Mouse (Mus musculus): Measurements from ENCODE around the gene Gm49318.
"Not testable (repeated sequence)": the region's sequence is repeated elsewhere in the genome, so short reads cannot be mapped to it uniquely, and the experiment has no call there.

Gm49318 gene

DNA sequence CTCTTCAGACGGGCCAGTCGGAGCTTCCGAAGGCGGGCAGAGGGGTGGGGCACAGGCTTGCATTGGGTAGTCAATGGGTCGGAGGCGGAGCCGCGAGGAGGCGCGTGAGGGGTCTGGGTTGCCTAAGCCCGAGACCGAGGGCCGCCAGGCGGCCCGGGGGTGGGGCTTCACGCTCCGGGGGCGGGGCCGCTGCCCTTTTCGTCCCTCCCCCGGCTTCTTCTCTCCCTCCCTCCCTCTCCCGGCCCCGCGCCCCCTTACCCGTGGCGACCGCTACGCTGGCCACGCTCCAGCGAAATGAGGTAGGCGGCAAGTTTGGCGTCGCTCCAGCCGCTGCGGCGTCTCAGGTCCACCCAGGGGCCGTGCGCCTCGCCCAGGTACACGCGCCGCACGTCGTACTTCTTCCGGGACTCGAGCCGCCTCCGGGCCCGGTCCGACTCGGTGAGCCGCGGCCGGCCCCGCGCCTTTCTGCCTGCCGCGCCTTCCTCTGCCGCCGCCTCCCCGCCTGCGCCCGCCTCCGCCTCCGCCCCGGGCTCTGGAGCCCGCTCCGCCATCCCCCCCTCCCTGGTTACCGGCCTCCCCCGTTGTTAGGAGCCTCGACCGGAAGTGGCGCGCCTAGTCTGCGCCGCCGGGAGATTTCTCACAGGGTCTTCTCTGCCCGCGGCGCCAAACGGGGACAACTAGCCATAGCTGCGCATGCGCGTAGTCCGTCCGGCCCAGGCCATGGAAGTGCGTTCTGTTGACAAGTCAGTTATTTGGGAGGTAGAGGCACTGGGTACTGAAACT lies at the start of gene Gm49318, which contains the start of gene Zfp653:
Gene Gm49318, minus strand, starts transcription at position 469 of the 783 bp plus-strand sequence.
Gene Zfp653, minus strand, starts transcription at position 586 of the 783 bp plus-strand sequence.
- peak; percentile 95 for DNase-seq (ENCODE audit: low read depth, low spot score)

DNA sequence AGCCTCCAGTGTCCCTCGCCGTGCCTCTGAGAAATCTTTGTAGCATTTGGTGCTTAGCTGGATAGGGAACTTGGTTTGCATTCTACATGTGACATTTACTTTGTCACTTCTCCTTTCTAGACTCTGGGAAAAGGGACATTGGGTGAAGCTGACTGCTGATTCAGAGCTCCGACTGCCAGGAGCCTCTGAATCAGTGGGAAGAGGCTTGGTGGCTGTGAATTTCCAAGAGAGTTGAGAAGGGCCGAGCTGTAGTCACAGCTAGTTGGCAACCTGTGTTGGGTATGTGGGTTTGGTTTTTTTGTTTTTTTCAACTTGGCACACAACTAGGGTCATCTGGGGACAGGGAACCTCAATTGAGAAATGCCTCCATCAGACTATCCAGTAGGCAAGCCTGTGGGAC lies 48.5 kb upstream of the Gm49318 start:
- no peak for DNase-seq (ENCODE audit: low read depth, low spot score)

DNA sequence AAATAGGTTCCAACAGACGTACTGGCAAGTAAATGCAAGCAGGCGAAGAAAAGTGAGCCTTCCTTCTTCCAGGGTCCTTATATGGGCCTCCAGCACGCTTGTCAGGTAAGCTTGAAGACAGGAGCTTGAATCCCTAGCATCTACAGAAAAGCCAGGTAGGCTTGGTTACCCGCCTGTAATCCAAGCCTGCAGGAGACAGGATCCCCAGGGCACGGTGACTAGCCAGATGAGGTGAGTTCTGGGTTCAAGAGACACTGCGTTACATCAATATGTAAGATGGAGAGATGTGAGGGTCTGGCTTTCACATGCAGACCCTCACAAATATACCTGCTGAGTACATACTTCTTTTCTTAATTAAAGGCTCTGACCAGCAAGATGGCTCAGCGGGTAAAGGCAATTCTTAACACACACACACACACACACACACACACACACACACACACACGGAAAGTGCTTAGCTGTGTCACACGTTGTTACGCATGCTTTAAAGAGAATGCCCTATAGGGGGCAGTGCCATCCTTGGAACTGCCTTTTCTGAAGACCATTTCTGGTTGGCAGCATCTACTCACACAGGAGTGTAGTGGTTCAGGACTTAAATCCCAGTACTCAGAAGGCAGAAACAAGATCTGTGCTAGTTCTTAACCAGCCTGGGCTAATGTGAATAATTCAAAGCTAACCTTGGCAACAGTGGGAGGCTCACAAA lies 46.8 kb upstream of the Gm49318 start:
- no peak for DNase-seq (ENCODE audit: low read depth, low spot score)

DNA sequence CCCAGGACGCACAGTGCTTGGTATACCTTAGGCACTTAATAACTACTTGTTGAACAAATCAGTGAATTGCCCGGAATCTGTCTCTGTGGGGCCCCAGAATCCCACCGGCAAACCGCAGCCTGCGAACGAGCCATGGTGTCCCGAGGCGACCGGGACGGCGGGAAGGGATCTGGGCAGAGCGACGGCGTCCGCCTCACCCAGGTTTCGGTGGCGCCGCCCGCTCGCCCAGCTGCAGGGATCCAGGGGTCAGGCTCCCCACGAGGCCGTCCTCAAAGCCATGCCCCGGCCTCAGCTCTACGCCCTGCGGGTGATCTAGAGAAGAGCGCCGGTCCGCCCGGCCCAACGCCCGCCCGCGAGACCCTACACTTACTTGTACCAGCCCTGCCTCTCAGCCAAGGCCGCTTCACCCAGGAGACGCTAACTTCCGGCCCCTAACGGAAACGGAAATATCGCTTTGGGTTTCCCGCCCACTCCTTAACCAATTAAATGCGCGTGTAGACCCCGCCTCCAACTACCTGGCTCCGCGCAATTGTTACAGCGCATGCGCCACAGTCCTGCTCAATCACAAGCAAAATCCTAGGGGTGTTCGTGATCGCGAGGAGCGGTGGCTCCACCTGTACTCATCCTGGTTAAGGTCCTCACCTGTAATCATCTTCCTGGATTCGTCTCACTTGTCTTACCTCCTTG lies 45.8 kb upstream of the Gm49318 start, which contains the start of gene Elof1:
Gene Elof1, minus strand, starts transcription at position 433 of the 687 bp plus-strand sequence.
- peak; percentile 94 for DNase-seq (ENCODE audit: low read depth, low spot score)

DNA sequence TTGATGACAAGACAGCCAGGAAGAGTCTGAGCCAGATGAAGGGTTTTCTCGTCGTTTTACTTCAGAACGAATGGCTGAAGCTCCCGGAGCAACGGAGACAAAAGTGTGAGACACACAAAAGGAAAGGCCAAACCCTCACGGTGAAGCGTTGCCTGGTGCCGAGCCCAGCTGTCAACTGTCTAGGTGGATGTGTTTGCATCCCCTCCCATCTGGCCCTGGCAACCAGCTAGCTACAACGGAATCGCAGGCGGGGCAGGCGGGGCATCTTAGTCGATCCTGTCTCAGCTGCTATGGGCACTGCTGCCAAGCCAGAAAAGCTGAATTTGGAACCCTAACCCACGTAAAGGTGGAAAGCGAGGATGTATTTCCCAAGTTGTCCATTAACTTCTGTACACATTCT lies 45.0 kb upstream of the Gm49318 start:
- no peak for DNase-seq (ENCODE audit: low read depth, low spot score)

DNA sequence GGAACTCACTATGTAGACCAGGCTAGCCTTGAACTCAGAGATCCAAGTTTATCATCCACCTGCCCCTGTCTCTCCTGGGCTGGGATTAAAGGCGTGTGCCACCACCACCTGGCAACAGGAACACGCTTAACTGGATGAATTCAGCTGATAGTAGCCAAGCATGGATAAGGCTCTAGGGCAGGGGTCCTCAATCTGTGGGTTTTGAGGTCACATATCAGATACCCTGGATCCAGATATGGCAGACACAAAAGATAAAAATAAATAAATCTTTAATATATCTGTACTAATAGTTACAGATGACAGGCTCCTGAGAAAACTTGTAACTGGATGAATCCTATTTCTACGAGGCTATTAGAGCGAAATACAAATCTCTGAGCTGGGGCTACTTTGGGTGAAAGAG lies 44.6 kb upstream of the Gm49318 start:
- DNase-seq (ENCODE audit: low read depth, low spot score), result no peak

DNA sequence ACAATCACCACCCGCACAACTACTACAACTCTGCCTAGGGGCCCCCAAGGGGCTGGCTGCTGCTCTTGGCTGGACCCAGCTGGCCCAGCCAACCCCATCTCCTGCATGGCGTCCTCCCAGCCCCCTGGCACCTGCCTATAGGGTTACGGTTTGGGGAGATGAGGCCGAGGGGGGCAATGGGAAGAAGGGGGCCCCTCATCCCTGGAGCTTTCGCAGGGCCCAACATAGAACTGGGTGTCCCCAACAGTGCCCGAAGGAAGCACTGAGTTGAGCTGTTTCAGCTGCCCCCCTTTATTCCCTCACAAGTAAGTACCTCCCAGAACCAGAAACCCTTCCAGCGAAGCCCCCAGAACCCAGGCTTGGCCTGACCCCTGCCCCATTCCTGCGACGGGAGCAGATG lies 37.1 kb upstream of the Gm49318 start:
- DNase-seq (ENCODE audit: low read depth, low spot score), result no peak

DNA sequence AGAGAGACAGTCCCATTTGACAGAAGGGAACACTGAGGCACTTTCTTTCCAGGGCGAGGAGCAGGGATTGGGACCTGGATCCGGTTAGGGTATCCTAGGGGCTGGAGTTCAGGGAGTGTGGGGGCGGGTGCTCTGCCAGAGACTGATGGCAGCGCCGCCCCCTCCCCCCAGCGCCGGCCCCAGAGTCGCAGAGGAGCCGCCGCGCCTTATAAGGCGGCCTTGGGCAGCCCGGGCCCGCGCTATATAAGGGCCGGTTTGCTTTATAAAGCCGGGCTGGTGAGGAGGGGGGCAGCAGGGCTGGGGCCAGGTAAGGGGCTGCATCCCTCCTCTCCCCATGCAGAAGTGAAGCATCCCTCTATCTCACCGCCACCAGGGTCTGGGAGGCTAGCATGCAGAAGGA lies 28.9 kb upstream of the Gm49318 start:
- no peak for DNase-seq (ENCODE audit: low read depth, low spot score)

DNA sequence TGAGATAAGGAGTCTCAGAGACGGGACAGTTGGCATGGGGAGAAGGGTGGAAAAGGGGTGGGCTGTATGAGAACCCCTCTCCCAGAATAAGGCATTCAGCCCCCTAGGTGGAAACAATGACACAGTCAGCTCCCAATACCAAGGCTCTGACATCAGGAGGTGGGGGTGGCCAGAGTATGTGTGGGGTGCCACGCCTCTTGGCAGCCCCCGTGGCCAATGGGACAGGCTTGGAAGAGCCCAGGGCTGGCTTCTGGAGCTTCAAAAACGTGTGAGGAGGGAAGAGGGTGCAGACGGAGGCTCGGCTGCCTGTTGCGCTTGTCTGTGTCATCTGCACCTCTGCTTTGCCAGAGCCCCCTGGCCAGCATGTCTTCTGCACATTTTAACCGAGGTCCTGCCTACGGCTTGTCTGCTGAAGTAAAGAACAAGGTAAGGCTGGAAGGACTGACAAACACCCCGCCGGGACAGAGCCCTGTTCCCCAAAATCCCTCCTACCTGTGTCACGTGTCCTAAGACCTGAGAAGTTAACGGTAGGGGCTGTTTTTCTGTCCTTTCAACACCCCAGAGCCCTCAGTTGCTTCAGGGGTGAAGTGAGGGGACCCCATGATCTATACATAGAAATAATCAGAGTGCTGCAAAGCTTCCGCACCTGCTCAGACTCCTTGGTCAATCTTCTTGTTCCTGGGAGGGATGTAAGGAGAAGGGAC lies 28.1 kb upstream of the Gm49318 start, which contains the start of gene Cnn1:
Gene Cnn1, plus strand, starts transcription at position 224 of the 704 bp plus-strand sequence.
- DNase-seq (ENCODE audit: low read depth, low spot score), result no peak

DNA sequence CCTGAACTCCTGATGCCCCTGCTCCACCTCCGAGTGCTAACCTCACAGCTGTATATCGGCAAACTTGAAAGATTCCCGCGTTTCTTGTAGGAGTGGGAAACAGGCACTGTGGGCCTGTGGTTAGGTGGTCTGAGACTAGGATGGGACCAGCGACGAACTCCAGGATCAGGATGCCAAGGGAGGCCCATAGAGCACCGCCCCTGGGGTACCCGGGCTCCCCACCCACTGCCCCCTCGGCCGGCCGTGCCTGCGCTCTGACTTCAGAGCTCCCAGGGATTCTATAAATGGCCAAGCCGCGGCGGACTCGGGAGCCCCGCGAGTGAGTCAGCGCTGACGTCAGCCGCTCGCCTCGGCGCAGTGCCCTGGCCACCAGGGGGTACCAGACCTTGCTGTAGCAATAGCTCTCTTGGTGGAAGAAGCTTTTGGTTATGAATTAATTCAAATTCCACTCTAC lies 24.8 kb upstream of the Gm49318 start:
- peak; percentile 54 for DNase-seq (ENCODE audit: low read depth, low spot score)

DNA sequence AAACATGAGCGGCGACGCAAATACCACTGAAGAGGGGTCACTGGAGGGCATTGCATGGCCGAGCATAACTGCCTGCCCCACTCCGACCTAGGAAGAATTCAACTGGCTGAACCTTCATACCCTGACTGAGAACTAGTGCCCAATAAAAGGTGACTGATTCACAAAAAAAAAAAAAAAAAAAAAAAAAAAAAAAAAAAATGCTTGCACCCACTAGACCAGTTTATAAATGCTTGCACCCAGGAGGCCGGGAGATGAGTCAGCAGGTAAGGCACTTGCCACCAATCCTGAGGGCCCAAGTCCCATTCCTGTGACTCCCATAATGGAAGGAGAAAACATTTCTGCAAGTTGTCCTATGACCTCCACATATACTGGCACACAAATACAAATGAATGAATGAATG lies 21.7 kb upstream of the Gm49318 start:
- DNase-seq (ENCODE audit: low read depth, low spot score), result no peak

DNA sequence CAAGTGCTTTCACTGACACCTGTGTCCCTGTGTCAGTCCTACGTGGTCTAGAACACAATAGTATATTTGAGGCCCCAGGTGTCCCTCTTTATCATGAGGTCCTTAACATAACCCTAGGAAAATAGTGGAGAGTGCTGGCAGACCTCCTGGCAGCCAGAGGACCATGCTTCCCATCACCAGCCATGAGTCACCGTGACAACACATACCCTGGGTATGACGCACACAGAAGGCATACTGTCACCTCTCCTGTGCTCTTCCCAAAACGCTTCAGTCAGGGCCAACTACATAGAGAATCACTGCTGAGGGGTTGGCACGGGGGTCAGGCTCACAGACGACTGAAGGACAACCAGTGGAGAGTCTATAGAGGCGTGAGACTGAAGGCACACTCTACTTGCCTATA lies 18.9 kb upstream of the Gm49318 start:
- no peak for DNase-seq (ENCODE audit: low read depth, low spot score)

DNA sequence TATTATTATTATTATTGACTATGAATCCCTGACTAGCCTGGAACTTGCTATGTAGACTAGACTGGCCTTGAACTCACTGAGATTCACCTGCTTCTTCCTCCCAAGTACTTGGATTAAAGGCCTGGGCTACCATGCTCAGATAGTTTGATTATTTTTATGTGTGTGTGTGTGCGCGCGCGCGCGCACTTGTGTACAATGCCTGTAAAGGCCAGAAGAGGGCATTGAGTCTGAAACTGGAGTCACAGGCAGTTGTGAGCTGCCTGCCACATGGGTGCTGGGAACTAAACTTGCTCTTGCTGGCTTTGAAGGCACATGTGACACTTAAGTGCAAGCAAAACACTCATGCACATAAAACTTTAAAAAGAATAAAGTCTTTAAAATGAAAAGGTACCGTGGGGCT lies 18.2 kb upstream of the Gm49318 start:
- no peak for DNase-seq (ENCODE audit: low read depth, low spot score)

DNA sequence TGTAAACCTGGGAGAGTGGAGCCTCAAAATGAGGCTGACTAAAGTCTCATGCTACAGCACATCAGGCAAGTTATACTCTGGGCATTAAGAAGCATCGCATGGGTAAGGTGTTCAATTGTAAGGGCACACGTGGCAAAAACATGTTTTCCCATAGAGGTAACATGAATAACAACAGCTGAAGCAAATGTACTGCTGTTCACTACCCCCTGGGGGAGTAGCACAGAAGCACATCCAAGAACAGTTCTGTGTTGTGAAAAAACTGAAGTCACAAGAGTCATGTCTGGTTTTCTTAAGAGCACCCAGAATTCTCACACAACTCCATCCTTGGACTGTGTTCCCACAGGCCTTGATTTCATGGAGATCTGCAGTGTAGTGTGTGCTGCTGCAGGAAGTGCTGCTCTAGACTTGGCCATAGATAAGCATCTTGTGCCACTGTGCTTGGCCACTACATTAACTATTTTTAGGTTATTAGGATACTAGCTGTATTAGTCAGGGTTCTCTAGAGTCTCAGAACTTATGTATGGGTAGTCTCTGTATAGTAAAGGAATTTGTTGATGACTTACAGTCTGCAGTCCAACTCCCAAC lies 16.1 kb upstream of the Gm49318 start:
- no peak for DNase-seq (ENCODE audit: low read depth, low spot score)

DNA sequence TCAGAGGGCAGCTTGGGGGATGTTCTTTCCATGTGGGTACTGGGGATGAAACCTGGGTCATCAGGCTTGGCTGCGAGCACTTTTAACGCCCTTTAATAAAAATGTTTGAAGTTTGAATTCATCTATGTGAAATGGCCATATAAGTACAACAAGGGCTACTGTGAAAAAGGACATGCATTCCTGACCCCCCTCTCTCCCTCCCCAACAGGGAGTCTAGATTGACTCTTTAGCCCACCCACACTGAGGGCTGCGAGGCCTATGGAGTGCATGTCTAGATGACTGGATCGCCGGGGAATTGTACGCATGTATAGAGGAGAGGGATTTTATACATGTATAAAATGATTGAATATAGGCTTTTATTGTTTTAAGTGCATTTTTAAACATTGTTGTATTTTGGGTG lies 15.0 kb upstream of the Gm49318 start:
- DNase-seq (ENCODE audit: low read depth, low spot score), result no peak

DNA sequence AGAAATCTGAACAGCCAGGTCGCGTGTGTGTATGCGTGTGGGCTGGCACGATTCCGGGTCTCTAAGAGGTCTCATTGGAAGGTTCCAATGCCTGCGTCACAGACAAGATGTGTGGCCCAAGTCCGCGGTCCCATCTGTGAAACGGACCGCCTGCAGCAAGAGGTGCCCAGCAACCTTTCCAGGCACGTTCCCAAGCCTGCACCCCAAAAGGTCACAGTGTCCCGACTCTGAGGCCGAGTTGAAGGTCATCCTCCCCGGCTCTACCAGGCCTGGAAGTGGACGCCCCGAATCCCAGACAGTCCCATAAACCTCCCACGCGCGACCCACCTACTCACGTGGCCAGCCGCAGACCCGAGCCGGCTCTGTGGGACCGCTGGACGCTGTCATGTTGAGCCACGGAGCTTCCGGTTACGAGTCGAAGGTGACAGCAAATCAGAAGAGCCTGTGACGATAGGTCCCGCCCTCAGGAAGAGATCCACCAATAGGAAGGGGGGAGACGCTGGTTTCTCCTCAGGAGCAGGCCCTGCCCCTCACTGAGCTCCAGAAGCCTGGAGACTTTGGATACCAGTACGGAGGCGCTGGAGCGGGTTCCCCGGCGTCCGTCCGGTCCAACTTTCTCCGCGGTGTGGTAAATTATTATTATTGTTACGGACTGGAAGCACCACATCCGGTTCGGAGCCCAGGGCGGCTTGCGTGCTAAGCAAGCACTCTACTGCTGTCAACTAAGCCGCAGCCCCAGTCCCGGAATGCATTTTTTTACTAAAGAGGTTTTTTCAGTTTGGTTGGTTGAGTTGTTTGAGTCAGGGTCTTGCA lies 14.2 kb upstream of the Gm49318 start, which contains the start of gene Ecsit:
Gene Ecsit, minus strand, starts transcription at position 417 of the 813 bp plus-strand sequence.
- DNase-seq (ENCODE audit: low read depth, low spot score), result peak; percentile 91

DNA sequence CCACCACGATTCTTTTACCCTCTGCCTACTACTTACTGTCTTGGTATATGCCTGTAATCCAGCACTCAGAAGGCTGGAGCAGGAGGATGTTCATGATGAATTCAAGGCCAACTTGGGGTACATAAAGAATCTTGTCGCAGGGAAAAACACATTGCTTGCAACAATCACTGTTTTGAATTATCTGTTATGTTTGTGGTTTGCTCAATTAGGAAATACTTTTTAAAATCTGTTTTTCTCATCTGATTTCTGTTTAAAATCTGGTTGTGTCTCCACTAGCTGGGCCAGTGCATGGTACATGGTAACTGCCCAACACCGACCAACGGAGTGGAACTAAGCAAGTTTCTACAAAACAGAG lies 13.6 kb upstream of the Gm49318 start:
- no peak for DNase-seq (ENCODE audit: low read depth, low spot score)

DNA sequence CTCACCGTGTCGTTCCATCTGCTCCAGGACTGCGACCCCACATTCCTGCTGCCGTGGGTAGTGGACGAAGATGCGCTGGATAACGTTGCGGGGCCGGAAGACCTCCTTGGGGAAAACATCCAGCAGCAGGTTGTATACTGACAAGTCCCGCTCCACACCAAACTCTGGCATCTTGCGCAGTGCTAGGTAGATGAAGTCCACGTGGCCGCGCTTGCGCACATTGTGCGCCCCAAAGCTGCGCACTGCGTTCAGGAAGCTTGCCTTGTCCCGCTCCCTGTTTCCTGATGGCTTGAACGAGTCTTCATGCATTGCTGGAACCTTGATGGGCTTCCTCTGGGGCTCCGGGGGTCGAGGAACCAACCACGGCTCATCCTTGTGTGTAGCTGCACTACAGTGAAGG lies 5.2 kb upstream of the Gm49318 start:
- DNase-seq (ENCODE audit: low read depth, low spot score), result no peak

DNA sequence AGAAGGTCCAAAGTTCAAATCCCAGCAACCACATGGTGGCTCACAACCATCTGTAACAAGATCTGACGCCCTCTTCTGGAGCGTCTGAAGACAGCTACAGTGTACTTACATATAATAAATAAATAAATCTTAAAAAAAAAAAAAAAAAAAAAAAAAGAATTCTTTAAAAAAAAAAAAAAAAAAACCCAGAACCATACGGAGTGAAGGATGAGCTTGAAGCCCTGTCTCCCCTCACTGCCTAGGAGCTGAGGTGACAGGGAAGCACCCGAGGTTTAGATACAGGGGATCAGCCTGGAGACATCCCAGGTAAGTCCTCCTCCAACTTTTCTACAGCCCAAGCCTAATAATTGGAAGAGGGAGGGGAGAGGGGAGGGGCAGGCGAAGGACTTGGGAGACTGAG lies 4.7 kb upstream of the Gm49318 start:
- not testable (repeated sequence) for DNase-seq (ENCODE audit: low read depth, low spot score)

DNA sequence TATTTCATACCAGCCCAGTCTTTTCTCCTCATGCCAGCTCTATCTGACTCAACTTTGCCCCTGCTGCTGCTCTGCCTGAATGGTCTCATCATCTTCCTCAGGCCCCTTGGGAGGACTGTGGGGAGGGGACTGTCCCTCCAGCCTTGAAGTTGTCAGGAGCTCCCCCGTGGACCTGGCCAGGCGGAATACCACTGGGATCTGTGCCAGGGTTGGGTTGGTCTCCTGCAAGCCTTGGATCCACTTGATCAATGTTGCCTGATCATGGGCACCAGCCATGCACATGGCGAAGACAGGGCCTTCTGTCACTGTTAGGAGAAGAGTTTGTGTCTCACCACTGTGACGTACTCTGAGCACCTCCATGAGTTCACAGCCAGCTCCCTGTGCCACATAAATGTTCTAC lies 1.2 kb upstream of the Gm49318 start:
- DNase-seq (ENCODE audit: low read depth, low spot score), result no peak

Measured in embryo, embryonic 11.5 days (tissue).